Mouse (Mus musculus) lung, postnatal 0 days (tissue): ENCODE measurements around the gene Olfr554.

ENCODE experiments used
- CTCF ChIP-seq: IDR thresholded peaks from 2 replicates; pipeline ENCODE4 v1.5.1; 2016; ENCODE audit warnings: antibody characterized with exemption, mild to moderate bottlenecking
- EP300 ChIP-seq: IDR thresholded peaks from 2 replicates; pipeline ENCODE4 v1.6.1; 2016; ENCODE audit warnings: antibody characterized with exemption, mild to moderate bottlenecking, control low read depth

DNA sequence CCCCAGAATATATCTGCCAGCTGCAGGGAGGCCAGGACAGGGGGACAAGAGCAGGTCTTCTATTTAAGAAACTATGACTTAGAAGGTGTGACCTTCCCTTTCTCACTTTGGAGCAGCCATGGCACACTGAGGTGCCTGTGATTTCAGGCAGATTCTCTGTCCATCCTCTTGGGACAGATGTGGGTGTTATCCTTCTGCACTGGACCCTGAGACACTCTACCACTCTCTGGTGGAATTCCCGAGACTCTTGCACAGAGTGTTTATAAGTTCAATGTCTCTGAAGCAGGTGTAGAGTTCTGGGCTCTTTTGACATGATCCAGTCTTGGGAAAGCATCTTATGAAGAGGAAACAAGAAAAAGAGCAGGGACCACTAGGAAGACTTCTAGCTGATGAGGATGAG is at the start of gene Olfr554:
- no peak for TF ChIP-seq CTCF
- no peak for TF ChIP-seq EP300
